Mouse (Mus musculus) kidney, adult 9 months (tissue): Measurements from ENCODE around the gene Flii.

Source experiments
- DNase-seq: peaks from one replicate; pipeline ENCODE4 v3.0.0; 2022

Flii gene

GRCm38 (mm10) chr11:60726601-60727391 is at the start of gene Flii:
Gene Flii (minus strand): TSS chr11:60727263.
- DNase-seq: peak; percentile 82

DNA sequence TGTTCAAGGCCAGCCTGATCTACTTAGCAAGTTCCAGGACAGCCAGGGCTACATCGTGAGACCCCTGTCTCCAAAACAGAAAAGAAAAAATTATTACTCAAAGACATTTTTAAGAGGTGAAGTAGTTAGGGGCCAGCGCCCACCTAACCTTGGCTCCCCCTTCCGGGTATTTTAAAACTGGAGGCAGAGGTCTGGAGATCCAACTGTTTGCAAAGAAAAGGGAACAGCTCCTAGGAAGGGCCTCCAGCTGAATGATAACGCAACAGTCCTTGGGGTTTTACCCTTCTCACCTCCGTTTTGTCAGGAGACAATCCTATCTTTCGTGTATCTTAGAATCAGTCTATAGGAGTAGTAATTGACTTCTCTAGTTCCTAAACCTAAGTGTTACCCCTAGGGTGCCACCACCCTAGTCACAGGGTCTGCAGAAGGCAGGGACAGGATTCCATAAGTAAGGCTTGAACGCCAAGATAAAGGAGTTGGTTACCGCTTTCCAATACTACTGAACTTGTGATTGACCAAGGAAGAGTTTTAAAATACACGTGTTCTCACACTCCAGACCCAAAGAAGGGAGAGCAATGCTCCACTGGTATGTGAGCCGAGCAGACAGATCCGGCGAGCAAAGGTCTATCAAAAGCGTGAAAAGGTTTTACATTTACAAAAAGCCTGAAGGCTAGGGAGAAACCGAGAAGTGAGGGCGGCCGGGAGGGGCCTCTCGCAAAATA is 49.2 kb upstream of the Flii start:
- DNase-seq: peak; percentile 81

GRCm38 (mm10) chr11:60775578-60775977 is 48.5 kb upstream of the Flii start:
- DNase-seq: no peak

GRCm38 (mm10) chr11:60774841-60775240 is 47.8 kb upstream of the Flii start:
- no peak for DNase-seq

DNA sequence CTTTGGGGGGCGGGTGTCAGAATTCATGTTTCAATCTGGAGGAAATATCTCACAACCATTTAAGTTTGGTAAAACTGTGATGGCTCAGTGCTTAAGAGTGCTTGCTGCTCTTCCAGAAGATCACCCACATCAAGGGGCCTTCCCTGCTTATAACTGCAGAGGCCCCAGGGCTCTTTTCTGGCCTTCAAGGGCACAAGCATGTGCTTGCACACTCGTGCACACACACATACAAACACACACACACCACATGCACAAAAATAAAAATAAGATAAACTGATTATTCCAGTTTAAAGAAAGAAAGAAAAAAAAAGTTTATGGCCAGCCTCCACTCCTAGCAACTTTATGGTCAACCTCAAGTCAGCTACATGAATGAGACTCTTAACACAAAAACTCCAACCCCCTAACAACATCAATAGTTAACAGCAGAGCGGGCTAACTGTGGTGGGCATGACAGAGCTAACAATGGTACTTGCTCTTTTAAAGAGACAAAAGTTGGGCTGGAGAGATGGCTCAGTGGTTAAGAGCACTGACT is 47.2 kb upstream of the Flii start:
- DNase-seq: no peak

DNA sequence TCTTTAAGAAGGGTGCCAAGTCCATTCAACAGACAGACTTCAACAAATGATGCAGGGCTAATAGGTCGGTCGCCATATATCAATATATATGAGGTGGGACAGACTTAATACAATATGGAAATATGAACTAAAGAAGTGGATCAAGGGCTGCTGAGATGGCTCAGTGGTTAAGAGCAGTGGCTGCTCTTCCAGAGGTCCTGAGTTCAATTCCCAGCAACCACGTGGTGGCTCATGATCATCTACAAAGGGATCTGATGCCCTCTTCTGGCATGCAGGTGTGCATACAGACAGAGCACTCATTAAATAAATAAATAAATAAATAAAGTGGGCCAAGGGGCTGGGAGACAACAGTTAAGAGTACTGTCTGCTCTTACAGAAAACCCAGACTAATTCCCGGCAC is 45.1 kb upstream of the Flii start:
- no peak for DNase-seq

DNA sequence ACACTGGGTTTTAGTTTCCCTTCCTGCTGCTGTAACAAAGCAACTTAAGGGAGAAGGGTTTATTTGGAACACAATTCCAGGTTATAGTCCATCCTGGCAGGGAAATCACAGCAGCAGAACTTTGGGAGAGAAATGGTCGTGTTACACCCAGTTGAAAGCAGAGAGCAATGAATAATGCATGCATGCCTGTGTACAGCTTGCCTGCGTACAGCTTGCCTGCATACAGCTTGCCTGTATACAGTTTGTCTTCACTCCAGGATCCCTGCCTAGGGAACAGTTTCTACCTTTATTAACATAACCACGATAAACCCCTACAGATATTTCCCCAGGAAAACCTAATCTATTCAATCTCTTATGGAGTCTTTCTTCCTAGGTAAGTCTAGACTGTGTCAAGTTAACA is 43.7 kb upstream of the Flii start:
- DNase-seq: no peak

GRCm38 (mm10) chr11:60769322-60769721 is 42.3 kb upstream of the Flii start:
- DNase-seq: no peak

GRCm38 (mm10) chr11:60766969-60767368 is 39.9 kb upstream of the Flii start:
- no peak for DNase-seq

DNA sequence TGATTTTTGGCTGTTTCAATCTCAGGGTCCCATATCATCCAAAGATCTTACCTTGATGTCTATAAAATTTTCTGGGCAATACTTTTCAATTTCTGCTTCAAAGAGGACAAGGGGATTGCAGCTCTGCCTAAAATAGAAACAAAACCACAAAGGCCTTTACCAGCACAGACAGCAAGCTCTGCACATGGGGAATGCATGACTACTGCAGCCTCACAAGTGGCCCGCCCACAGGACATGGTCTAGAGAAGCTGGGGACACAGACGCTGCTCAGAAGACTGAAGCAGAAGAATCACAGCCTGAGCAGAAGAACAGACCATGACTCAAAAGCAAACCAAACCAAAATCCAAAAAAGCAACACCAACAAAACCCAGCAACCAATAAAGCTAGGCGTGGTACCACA is 34.6 kb upstream of the Flii start:
- DNase-seq: no peak

GRCm38 (mm10) chr11:60755570-60755969 is 28.5 kb upstream of the Flii start:
- no peak for DNase-seq

- DNase-seq: no peak
Observed at GRCm38 (mm10) chr11:60740321-60740720, 13.3 kb upstream of the Flii start.

- no peak for DNase-seq
Observed at GRCm38 (mm10) chr11:60737450-60737849, 10.4 kb upstream of the Flii start.

DNA sequence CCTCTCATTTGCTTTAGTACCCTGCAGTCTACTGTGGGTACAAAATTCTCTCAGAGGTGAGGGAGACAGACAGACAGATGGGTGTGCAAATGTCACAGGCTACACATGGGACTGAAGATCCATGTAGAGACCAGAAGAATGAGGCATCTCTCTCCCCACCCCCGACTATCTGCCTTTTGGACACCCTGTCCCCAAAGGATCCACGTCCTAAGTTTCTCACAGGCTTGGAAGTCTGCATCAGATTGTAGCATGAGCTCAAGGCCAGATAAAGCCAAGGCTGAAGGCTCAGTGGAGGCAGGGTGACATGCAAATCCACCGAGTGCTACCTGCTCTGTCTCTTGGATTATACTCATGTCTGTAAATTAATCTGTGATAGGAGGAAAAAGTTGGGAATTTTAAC is 9.4 kb upstream of the Flii start:
- DNase-seq: no peak

GRCm38 (mm10) chr11:60735191-60735590 is 8.1 kb upstream of the Flii start:
- DNase-seq: no peak

DNA sequence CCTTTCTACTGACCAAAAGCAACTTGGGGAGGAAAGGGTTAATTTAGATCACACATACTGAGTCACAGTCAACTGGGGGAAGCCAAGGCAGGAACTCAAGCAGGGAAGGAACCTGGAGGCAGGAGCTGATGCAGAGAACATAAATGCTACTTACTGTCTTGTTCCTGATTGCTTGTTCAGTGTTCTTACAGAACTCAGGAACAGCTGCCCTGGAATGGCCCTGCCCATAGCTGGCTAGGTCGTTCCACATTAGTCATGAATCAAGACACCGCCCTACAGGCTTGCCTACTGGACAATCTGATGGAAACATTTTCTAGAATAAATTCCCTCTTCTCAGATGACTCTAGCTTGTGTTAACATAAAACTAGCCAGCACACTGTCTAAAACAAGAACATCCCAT is 7.1 kb upstream of the Flii start:
- no peak for DNase-seq

- no peak for DNase-seq
Observed at GRCm38 (mm10) chr11:60731251-60731650, 4.2 kb upstream of the Flii start.

DNA sequence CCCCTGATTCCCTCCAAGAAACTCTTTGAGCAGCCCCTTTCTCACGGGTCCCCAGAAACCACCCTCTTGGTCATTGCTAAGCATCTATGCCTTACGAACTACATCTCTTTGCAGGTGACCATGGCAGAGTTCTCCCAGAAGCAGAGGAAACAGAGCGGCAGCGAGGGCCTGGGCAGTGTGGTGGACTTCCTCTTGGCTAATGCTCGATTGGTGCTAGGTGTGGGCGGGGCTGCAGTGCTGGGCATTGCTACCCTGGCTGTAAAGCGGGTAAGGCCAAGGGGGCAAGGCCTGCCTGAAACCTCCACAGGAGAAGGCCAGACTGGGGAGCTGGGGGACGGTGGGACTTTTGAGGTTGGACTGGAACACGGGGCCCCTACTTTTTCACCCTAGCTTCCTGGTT is 3.1 kb upstream of the Flii start:
- DNase-seq: no peak

DNA sequence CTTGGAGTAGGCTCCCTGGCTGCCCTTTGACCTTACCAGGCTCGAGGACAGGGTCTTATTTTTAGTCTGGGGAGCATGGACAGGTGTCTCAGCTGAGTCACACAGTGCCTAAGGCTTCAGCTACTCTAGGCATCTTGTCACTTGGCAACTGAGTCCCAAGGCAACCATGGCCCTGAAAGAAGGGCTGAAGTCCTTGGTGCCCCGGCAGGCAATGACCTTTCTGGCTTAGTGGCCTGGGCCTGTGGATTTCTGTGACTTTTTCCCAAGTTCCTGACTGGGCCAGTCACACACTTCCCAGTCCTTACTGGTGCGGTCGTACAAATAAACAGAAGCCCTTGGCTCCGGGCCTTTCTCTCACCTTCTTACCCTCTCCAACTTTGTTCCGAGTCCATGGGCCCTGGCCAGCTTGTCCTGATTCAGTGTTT is 2.2 kb upstream of the Flii start:
- DNase-seq: peak; percentile 37

GRCm38 (mm10) chr11:60728260-60728761 is 1.2 kb upstream of the Flii start, which contains the start of gene Mief2:
Gene Mief2 (plus strand): TSS chr11:60728398.
- DNase-seq: peak; percentile 97

DNA sequence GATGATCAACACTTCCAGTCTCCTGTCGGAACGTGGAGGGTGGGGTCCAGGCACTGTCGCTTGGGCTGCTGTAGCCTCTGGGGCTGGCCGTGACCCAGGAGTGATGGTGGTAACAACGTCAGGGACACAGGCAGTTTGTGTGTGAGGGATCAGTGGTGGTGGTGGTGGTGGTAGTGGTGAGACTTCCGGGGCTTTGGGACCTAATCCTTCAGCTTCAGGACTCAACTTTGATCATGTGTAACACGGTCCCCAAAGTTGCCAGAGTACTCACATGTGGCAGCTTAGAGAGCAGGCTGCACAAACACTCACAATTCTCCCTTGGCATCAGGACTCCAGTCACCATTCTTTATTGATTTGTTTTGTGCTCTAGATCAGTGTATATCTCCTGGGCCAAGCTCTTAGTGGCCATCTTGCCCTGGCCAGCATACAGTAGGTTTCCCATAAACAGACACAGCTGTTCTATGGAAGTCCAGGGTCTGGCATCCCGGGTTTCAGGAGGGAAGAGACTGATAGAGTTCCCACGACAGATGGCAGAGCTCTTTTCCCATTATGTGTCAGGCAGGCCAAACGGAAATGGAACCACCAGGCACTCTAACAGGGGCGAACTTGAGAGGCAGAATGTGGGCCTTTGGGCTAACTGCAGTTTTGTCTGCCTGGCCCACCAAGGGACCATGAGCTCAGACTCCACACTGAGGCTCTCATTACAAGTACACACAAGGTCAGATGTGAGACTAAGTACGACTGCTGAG is 503 bp upstream of the Flii start:
- DNase-seq: no peak

DNA sequence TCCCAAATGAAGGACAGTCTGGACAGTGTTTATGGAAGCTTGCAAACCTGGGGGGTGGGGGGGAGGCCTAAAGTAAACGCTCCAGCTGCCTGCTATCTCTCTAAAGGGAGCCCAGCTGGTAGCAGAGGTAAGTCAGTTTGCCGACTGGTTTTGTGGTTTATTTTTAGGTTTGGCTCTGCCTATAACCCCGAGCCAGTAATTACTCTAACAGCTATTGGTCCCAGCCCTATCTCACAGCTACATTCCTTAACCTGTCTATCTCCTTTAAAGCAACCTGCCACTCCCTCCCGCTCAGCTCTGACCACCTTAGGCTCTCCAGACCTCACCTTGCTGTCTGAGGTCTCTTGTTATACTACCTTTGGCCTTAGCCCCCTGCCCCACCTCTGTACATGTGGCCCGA is 7.8 kb downstream of the Flii start:
- DNase-seq: no peak

GRCm38 (mm10) chr11:60715833-60716232 is 11.2 kb downstream of the Flii start:
- no peak for DNase-seq
